Mouse (Mus musculus) cerebellum, adult 11 months (tissue): ENCODE data around the gene Spsb3.

Source experiments
- DNase-seq: peaks from one replicate; pipeline ENCODE4 v3.0.0; 2022

The Spsb3 gene

DNA sequence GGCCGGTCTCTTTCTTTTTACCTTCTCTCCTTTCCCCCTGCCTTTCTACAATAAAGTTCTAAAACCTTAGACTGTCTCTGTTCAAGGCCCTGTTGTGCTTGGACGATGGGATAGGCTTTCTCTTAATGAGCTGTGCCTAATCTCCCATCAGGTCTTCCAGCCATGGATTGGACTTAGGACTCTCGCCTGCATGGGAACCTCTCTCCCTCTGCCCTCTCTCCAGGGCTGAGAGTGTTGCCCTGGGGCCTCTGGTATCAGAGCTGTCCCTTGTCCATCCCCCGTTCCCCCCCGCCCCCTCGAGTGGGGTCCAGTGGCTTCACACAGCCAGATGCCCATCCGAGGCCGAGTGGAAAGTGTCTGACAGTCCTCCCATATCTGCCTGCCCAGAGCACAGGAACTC, 11.5 kb upstream of the Spsb3 start:
- DNase-seq = no peak

- no peak for DNase-seq
Observed at GRCm38 (mm10) chr17:24877336-24878116, 8.9 kb upstream of the Spsb3 start.

GRCm38 (mm10) chr17:24878117-24878397, 8.4 kb upstream of the Spsb3 start:
- DNase-seq = no peak

GRCm38 (mm10) chr17:24878531-24878930, 7.9 kb upstream of the Spsb3 start:
- DNase-seq = no peak

DNA sequence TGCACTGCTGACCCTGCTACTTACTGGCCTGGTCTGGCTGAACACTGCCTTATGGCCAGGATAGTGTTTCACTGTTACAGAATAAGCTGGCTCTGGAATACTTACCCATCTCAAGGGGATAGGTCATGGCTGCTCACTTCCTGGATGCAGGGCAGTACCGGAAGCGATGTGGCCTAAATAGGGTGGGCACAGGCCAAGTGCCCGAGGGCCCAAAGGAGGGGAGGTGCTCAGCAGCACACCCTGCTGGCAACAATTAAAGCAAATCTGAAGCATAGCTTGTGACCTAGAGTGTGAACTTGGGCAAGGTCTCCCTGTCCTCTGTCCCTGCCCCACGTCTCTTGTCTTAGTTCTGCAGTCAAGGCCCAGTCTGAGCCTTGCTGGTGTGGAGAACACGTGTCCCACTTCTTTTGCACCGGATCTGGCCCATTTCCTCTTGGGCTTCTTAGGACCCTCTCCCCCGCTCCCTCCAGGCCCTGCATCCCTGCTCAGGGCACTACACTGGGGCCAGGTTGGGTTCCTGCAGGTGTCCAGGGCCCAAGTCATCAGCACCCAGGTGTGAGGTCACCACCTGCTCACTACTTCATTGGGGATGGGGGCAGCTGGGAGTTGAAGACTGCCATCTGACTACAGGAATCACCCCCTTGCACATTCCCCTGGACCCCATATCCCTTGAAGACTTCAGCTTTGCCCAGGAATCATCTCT, 4.6 kb upstream of the Spsb3 start:
- DNase-seq = no peak

DNA sequence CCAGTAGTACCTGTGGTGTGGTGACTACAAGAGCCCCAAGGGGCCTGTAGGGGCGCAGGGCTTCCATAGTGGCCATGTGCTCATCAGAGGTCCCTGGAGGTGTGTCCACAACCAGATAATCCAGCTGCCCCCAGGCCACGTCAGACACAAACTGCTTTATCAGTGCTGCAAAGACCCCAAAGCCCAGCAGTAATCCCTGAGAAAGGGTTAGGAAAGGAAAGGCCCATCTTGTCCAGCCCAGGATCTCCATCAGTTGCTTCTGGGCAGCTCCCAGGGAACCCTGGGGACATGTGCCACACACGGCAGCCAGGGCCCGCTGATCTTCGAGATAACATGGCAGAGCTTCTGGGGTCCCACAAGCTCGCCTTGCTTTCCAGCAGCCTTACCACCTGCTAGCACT, 2.1 kb upstream of the Spsb3 start:
- DNase-seq = no peak

GRCm38 (mm10) chr17:24885356-24886133, 898 bp upstream of the Spsb3 start:
- DNase-seq = no peak

DNA sequence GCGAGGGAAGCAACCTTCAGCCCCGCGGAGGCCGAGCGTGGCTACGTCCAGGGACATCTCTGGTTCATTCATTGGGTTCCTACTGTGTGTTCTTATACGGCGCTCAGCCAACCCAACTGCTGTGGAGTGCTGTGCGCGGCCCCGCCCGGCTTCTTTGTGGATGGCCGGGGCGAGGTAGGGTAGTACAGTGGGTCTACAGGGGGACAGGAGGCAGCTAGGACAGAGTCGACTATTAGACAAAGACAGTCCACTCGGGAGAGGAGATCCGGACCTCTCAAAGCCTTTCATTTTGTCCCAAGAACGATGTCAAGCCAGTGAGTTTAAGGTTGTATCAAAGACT, 459 bp downstream of the Spsb3 start:
- no peak for DNase-seq

- no peak for DNase-seq
Observed at GRCm38 (mm10) chr17:24887291-24888080, 1.0 kb downstream of the Spsb3 start.

- no peak for DNase-seq
Observed at GRCm38 (mm10) chr17:24888862-24889261, 2.4 kb downstream of the Spsb3 start.

GRCm38 (mm10) chr17:24890151-24891092, 4.0 kb downstream of the Spsb3 start:
- DNase-seq = no peak

- DNase-seq = peak; percentile 69
Observed at GRCm38 (mm10) chr17:24891321-24891720, 4.9 kb downstream of the Spsb3 start.

GRCm38 (mm10) chr17:24892785-24893184, 6.3 kb downstream of the Spsb3 start:
- DNase-seq = no peak

GRCm38 (mm10) chr17:24893276-24893675, 6.8 kb downstream of the Spsb3 start:
- no peak for DNase-seq

DNA sequence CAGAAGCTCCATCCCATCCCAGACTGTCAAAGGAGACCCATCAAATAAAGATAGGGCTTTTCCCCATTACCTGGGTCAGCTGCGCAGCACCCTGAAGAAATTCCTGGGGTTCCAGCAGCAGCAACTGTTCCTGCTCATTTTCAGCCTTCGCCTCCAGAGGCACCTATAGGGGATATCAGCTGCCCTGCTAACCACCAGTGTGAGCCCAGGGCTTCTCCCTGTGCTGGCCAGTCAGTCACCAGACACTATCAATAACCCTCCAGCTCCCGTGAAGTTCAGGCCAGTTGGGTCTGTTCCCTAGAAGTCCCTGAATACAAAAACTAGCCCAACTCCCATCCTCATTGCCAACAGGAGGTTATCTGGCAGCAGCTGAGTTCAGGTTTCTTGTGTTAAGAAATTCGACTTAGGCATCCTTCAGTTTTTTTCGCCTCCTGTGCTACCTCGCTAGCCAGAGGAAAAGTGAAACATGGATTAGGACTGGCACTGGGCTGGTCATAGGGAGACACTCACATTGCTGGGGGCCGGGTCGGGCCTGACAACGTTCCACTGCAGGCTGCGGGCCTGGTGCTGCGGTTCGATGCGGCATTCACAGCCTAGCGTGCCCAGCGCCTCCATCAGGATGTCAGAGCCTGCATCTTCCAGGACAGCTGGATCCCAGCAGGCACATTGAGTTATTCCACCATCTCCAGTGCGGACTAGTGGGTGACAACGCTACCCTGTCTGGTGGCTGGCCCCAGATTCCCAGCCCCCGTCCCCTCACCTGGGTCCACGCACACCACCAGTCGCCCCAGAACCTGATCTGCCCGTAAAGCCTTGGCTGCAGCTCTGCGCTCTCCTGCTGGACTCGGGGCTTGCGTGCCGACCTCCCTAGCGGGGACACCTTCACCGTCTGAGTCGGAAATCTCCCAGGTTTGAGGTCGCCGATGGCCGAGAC, 7.9 kb downstream of the Spsb3 start:
- no peak for DNase-seq

- DNase-seq = peak; percentile 75
Observed at GRCm38 (mm10) chr17:24894995-24895547, 8.6 kb downstream of the Spsb3 start, which contains the start of the genes Eme2 and Mrps34. Gene Eme2, minus strand, starts transcription at chr17:24895087. Gene Mrps34, plus strand, starts transcription at chr17:24895116.

- no peak for DNase-seq
Observed at GRCm38 (mm10) chr17:24895571-24896240, 9.3 kb downstream of the Spsb3 start.

GRCm38 (mm10) chr17:24896241-24896992, 10.0 kb downstream of the Spsb3 start, which contains the start of gene Nme3:
Gene Nme3, plus strand, starts transcription at chr17:24896500.
- DNase-seq = peak; percentile 69

DNA sequence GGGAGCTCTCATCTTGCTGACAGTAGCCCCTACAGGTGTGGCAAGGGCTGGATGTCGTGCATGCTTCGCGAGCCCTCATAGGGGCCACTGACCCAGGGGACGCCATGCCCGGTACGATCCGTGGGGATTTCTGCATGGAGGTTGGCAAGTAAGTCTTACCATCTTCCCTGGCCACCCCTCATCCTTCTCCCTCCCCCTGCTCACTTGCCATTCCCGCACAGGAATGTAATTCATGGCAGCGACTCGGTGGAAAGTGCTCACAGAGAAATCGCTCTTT, 10.5 kb downstream of the Spsb3 start:
- no peak for DNase-seq
